Mouse (Mus musculus) thymus, adult 2 months (tissue): ENCODE measurements around the gene Ephb1.

Experiments used
- CTCF ChIP-seq: fragments of 200-500 bp; IDR thresholded peaks from 2 replicates; pipeline ENCODE4 v1.5.1; 2012; ENCODE audit warnings: mild to moderate bottlenecking, control low read depth, low read length, moderate library complexity, borderline replicate concordance; ENCODE audit not compliant: control insufficient read depth, poor library complexity, insufficient read depth; ENCODE audit errors: extremely low read depth
- POLR2A ChIP-seq: fragments of 200-500 bp; IDR thresholded peaks from 2 replicates; pipeline ENCODE4 v1.6.1; 2012; ENCODE audit warnings: mild to moderate bottlenecking, low read length, control low read depth, moderate library complexity; ENCODE audit not compliant: control insufficient read depth, poor library complexity, insufficient read depth; ENCODE audit errors: extremely low read depth

DNA sequence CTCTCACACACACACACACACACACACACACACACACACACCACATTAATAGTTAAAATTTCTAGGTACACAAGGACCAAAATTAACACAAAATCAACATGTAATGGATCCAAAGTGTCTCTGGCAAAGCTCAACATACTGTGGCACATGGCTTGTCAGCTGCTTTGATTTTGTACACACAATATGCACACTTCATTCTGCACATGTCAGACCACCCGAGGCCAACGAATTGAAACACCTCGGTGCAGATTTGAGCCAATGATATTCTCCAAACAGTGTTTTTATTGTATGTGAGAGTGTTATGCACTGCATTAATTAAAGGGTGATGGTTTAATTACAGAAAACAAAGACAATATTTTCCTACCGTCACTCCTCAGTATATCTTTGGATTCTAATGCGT lies 152.6 kb downstream of the Ephb1 start:
- no peak for TF ChIP-seq CTCF
- TF ChIP-seq POLR2A: no peak
